Mouse (Mus musculus) megakaryocyte, embryonic 14.5 days (primary cell): ENCODE results near the gene Slc25a38.

Experiments
- FLI1 ChIP-seq: IDR thresholded peaks from 2 replicates; pipeline ENCODE4 v1.6.1; 2012; ENCODE audit warnings: low read length, inconsistent platforms, mixed read lengths
- GATA1 ChIP-seq: IDR thresholded peaks from 3 replicates; pipeline ENCODE4 v1.6.1; 2012; ENCODE audit warnings: mixed read lengths, low read length, inconsistent platforms, borderline replicate concordance

DNA sequence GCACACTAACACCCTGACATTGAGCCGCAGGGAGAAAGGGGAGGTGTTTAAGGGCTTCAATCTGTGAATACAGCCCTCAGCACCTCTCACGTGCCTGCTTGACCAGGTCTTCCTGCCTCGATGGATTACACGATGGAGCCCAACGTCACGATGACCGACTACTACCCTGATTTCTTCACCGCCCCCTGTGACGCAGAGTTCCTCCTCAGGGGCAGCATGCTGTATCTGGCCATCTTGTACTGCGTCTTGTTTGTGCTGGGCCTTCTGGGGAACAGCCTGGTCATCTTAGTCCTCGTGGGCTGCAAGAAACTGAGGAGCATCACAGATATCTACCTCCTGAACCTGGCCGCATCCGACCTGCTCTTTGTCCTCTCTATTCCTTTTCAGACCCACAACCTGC is 16.5 kb upstream of the Slc25a38 start:
- TF ChIP-seq FLI1 = no peak
- TF ChIP-seq GATA1 = no peak
